Mouse (Mus musculus) macrophage (primary cell): ENCODE measurements around the gene Slc47a1. TPM values are rescaled to one million over a fixed set of nuclear protein-coding genes. Genes with fewer than 3 reads are reported as not detected.

Experiments used
- H3K27ac ChIP-seq: fragments of 350-480 bp; formaldehyde crosslinking; 2 replicates; pipeline ENCODE4 v1.9.0; 2021
- H3K36me3 ChIP-seq: fragments of 350-480 bp; formaldehyde crosslinking; 2 replicates; pipeline ENCODE4 v1.9.0; 2021; ENCODE audit errors: inconsistent target
- H3K4me3 ChIP-seq: fragments of 350-480 bp; formaldehyde crosslinking; 2 replicates; pipeline ENCODE4 v1.9.0; 2021; ENCODE audit errors: inconsistent target
- H3K79me2 ChIP-seq: fragments of 350-480 bp; formaldehyde crosslinking; 2 replicates; pipeline ENCODE4 v1.9.0; 2021; ENCODE audit errors: inconsistent target
- WGBS: methylation state at CpG from one replicate; pipeline ENCODE4 v1.1.7; 2026; ENCODE audit warnings: inconsistent platforms; ENCODE audit not compliant: missing documents; 5-methylcytosine and 5-hydroxymethylcytosine counted together
- polyA plus RNA-seq: library from polyadenylated mRNA; stranded (reverse); fragments of 250-400 nt; gene quantifications from 3 replicates; pipeline ENCODE4 v1.2.4, GENCODE M21; 2018; ENCODE audit warnings: inconsistent platforms

The Slc47a1 gene
- polyA plus RNA-seq, 1 experiment from 2014 or later: not detected

DNA sequence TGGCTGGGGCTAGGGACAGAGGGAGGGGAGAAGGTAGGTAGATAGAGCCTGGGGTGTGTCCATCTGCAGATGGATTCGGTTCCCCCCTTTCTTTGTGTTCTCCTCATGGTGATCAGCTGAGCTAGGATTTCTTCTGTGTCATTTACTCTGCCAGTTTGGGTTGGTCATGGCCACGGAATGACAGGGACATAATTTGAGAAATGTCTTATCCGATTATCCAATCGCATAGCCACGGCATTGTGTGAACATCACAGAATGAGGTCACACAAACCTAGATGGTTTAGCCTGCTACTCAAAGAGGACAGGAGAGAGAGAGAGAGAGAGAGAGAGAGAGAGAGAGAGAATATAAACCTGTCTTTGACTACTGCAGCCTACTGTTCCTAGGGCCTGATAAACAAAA, 22.8 kb downstream of the Slc47a1 start:
- H3K27ac ChIP-seq: no peak overlapping the region
- H3K79me2 ChIP-seq: no peaks in the 10 kb centered on the region
- no peaks in the 10 kb centered on the region for H3K36me3 ChIP-seq
- H3K4me3 ChIP-seq: no peak overlapping the region
- WGBS: 89% methylated on average over 5 of the region's 5 CpGs

DNA sequence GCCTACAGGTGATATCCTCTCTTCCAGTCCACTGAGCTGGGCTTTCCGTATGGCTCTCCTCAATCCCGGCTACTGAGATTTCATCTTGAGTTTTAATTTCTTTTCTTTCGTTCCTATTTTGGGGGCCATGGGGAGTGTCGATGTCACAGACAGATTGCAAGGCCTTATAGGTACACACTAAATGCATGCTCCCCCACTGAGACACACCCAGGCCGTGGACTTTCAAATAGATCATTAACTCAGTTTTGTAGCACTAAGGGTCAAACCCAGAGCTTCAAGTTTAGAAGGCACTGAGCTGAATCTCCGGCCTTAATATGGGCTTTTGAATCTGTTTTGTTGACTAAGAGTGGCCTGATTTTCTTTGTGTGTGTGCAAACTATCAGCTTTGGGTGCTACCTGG, 23.8 kb downstream of the Slc47a1 start:
- no peaks in the 10 kb centered on the region for H3K36me3 ChIP-seq
- H3K4me3 ChIP-seq: no peak overlapping the region
- no peak overlapping the region for H3K27ac ChIP-seq
- no peaks in the 10 kb centered on the region for H3K79me2 ChIP-seq
- 92% methylated on average over 6 of the region's 6 CpGs for WGBS

DNA sequence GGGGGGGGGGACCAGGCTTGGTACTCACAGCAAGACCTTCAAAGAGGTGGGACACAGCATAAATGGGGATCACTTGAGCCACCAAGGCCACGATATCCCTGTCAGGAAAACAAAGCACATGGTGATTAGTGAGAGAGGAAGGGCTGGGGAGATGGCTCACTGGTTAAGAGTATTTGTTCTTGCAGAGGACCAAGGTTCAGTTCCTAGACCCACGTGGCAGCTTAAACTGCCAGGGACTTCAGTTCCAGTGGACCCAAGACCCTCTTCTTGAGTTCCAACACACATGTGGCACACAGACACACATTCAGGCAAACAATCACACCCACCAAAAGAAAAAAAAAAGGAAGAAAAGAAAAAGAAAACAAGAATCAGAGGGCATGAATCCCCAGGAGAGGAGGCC, 25.1 kb downstream of the Slc47a1 start:
- WGBS: 82% methylated on average over 2 of the region's 2 CpGs
- no peak overlapping the region for H3K4me3 ChIP-seq
- H3K27ac ChIP-seq: no peak overlapping the region
- no peaks in the 10 kb centered on the region for H3K36me3 ChIP-seq
- H3K79me2 ChIP-seq: no peaks in the 10 kb centered on the region

DNA sequence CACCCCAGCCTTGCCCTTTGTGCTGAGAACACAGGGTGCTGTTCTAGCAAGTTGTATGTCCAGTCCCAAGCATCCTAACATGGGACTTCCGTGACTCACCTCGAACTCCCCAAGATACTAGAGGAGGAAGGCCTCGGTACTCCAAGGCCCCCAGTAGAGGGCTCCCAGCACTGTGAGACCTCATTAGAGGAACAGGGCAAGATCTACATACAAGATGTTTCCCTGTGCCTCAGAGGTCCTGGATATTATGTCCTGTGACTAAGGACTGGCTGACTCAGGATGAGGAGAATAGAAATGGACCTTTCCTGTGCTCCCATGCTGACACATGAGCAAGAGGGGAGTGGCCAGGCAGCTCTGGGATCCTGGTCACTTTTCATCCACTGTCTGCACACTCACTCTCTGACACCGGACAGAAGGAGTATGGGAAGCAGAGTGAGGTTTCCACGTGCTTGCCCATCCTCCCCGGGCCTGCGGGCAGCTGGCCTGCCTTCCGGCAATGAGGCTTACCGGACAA, 25.9 kb downstream of the Slc47a1 start:
- Histone ChIP-seq H3K36me3 (no peaks in the 10 kb centered on the region), H3K79me2 (no peaks in the 10 kb centered on the region)

DNA sequence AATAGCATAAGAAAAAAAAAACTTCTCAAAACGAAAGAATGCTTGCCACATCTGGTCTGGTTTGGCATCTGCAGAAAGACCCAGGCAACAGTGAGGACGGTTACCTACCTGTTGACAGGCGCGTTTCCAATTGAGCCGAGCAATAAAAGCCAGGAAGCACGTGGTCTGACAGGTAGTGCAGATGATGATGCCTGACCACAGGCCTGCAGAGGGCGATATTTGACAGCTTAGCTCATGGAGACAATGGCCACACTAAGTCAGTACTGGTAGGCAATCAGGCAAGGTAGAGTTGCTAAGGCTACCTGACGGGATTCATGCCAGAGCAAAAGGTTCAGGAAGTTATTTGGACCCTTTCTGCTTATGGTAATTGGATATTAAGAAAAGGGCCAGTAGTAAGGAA, 28.8 kb downstream of the Slc47a1 start:
- no peak overlapping the region for H3K27ac ChIP-seq
- no peak overlapping the region for H3K4me3 ChIP-seq
- H3K79me2 ChIP-seq: no peaks in the 10 kb centered on the region
- WGBS: 2% methylated on average over 8 of the region's 8 CpGs
- H3K36me3 ChIP-seq: no peaks in the 10 kb centered on the region

More for the DNA sequence above, 25.9 kb downstream of the Slc47a1 start:
- 64% methylated on average over 9 of the region's 9 CpGs for WGBS
- H3K4me3 ChIP-seq: no peak overlapping the region
- H3K27ac ChIP-seq: no peak overlapping the region

DNA sequence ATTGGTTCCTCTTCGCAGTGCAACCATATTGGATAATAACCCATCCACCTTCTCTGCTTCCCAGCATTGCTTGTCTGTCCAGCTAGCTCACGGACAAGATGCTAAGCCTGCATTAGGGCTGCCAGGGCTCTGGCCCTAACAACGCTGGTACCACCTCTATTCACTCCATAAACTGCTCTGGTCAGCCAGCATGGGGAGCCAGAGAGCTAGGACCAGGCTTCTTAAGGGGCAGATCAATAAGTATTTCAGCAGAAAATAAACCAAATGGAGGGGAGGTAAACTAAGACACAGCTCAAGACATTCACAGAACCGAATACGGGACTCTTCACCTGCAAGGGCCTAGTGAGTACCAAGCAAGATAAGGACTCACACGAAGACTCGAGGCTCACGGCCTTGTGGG, 32.0 kb downstream of the Slc47a1 start:
- Histone ChIP-seq H3K36me3 (no peaks in the 10 kb centered on the region), H3K79me2 (no peaks in the 10 kb centered on the region), H3K4me3 (no peak overlapping the region), H3K27ac (no peak overlapping the region)
- 77% methylated on average over 8 of the region's 8 CpGs for WGBS

DNA sequence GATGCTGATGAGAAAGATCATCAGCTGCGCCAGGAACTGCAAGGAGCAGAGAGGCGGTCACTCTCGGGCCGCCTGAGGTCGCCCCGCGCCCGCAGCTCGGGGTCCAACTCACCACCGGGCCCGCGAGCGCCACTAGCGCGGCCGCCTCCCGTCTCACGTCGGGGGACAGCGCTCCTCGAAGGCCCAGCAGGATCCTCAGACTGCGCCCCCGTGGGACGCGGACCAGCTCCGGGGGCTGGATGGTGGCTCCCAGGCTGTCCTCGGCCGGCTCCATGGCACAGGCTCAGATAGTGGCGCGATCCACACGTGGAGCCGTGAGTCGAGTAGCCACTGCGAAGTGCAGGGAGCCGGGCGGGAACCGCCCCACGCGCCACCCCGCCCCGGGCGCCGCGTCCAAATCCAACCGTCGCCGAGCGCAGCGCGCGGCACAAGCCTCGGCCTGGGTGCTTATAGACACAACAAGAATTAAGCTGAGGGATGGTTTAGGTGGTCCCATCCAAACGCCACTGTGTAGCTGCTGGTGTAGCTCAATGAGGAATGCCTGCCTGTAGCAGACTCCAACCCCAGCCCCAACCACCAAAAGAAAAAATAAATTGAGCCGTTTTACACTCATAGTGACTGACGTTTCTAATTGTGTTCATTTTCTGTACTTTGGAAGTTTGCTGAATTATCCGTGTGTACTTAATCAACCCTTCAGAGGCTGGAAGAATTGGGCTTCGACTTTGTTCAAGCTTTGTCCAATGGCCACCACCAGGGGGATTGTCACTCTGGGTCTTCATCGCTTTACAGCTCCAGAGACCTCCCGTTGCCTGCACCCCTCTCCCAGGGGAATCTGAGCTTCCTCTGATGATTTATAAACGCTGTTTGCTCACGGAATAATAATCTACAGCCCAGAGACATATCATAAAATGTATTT, 35.4 kb downstream of the Slc47a1 start, which contains the start of gene Slc47a2:
TSS of gene Slc47a2 (minus strand) at position 356 of the 916 bp plus-strand sequence.
- Histone ChIP-seq H3K36me3 (no peaks in the 10 kb centered on the region), H3K4me3 (no peak within 1 kb of the TSS)
- 11% methylated on average over 60 of the region's 61 CpGs for WGBS

DNA sequence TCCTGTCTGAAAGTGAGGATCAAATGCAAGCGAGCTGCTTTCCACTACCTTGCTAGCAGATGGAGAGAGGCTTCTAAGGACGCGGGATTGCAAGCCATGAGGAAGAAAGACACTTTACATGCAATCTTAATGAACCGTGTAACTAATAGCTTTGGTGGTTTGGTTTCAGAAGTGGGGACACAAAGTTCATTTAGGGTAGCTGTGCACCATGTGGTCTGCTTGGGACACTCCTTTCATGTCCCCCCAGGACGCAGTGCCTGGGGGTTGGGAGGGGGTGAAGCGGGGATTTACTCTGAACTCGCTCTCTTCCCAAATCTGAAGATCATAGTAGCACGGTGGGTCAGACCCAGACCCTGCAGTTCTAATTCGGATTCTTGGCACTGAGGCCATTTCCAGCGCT, 36.2 kb downstream of the Slc47a1 start:
- 31% methylated on average over 10 of the region's 10 CpGs for WGBS
- Histone ChIP-seq H3K79me2 (no peaks in the 10 kb centered on the region), H3K36me3 (no peaks in the 10 kb centered on the region), H3K27ac (no peak overlapping the region), H3K4me3 (no peak overlapping the region)

More for the DNA sequence above, 35.4 kb downstream of the Slc47a1 start, which contains the start of gene Slc47a2:
- no peaks in the 10 kb centered on the region for H3K79me2 ChIP-seq
- H3K27ac ChIP-seq: no peak within 1 kb of the TSS

DNA sequence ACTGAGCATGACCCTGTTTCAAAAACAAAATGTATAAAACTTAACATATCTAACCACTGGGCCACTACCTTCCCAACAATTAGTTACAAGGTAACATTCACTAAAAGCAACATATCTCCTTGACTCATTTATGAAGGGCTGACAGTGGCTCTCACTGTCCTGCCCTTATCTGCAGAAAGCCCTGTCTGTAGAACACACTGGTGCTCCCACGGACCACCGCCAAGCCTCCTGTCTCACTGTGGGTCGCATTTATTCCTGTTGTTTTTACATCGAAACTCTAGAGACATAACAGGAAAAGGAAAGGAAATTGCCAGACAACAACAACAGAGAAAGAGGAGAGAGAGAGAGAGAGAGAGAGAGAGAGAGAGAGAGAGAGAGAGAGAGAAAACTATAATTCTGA, 36.9 kb downstream of the Slc47a1 start:
- 91% methylated on average over 4 of the region's 4 CpGs for WGBS
- Histone ChIP-seq H3K79me2 (no peaks in the 10 kb centered on the region), H3K4me3 (no peak overlapping the region), H3K27ac (no peak overlapping the region), H3K36me3 (no peaks in the 10 kb centered on the region)

DNA sequence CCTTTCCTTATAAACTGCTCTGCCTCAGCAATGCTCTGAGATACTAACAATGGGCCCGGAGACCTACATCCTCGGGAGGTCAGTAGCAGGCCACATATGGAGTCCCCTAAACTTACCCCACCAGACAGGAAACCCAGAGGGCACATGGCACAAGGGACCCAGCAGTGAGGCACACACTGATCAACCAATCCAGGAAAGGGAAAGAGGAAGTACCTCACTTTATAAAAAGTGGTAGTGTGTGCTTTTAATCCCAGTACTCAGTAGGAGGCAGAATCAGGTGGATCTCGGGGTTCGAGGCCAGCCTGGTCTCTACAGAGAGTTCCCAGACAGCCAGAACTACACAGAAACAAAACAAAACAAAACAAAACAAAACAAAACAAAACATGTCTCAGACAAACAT, 37.8 kb downstream of the Slc47a1 start:
- Histone ChIP-seq H3K79me2 (no peaks in the 10 kb centered on the region), H3K27ac (no peak overlapping the region), H3K4me3 (no peak overlapping the region), H3K36me3 (no peaks in the 10 kb centered on the region)
- WGBS: 49% methylated on average over 4 of the region's 4 CpGs

DNA sequence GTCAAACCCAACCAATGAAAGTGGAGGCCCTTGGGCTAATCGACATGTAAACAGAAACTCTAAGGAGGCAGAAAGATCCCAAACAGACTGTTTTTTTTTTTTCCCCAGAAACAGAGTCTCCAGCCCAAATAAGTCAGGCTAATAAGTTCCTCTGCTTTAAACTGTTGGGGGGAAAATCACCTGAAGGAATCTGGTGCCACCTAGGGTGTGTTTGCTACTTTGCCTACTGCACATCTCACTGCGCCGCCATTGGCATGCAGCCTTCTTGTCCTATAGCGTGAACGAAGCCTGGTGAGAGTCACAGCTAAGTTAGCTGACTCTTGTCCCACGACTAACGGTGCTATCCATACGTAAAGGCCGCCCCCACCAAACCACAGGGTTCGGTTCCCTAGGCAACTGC, 40.6 kb downstream of the Slc47a1 start:
- Histone ChIP-seq H3K36me3 (no peaks in the 10 kb centered on the region), H3K79me2 (no peaks in the 10 kb centered on the region), H3K27ac (no peak overlapping the region), H3K4me3 (no peak overlapping the region)
- WGBS: 90% methylated on average over 10 of the region's 10 CpGs

DNA sequence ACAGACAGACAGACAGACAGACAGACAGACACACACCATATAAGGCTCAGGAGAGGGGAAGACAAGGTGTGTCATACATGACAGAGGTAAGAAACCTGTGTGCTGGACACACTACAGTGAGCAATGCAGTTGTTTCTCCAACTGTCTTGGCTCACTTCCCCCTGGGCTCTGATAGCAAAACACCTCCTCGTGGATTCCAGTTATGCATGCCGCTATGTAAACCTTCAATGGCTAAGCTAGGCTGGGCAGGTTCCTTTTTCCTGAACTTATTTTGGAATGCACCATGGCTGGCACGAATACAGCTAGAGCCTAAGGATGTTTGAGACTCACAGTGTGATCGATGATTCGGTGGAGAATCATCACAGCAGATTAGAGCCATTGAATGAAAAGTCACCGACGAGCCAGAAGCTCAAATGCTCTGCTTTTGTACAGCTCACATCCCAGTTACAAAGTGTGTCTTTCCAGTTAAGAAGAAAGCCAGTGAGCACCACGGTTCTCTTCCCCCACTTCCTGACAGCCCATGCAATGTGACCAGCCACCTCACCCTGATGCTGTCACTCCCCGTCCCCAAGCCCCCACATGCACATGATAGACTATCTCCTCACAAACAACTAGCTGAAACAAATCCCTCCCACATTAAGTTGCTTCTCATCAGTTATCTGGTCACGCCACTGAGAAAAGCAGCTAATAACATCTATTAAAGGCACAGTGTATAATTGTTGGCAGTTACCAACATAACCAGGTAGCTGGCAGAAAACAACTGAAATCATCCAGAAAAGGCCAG, 57.0 kb downstream of the Slc47a1 start:
- Histone ChIP-seq H3K36me3 (no peaks in the 10 kb centered on the region), H3K79me2 (no peaks in the 10 kb centered on the region), H3K4me3 (no peak overlapping the region), H3K27ac (no peak overlapping the region)
- 76% methylated on average over 10 of the region's 10 CpGs for WGBS

DNA sequence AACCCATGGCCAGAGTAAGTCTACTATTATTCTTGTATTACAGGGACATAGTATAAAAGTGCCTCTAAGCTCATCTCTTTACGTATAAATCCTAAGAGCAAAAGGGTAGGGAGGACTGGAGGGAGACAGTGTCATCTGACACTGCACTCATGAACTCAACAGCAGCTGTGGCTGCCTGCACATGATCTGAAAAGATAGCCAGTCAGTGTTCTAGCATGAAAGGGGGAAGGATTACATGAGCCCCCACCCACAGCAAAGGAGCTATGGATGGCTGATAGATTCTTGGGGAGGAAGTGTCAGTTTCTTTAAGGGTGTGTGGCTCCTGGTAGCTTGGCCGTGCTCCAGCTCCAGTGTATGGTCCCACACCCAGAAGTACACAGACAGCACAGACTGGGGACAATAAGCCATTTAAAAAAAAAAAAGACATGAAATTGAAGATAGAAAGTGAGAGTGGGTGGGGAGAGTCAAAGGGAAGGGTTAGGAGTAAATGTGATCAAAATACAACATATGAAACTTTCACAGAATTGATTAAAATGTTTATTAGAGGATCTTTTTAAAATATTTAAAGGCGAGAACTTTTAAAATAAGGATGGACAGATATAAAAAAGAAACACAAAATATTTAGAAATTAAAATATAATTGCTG, 58.1 kb downstream of the Slc47a1 start:
- H3K4me3 ChIP-seq: no peak overlapping the region
- H3K36me3 ChIP-seq: no peaks in the 10 kb centered on the region
- no peaks in the 10 kb centered on the region for H3K79me2 ChIP-seq
- H3K27ac ChIP-seq: no peak overlapping the region
- 79% methylated on average over 3 of the region's 3 CpGs for WGBS

DNA sequence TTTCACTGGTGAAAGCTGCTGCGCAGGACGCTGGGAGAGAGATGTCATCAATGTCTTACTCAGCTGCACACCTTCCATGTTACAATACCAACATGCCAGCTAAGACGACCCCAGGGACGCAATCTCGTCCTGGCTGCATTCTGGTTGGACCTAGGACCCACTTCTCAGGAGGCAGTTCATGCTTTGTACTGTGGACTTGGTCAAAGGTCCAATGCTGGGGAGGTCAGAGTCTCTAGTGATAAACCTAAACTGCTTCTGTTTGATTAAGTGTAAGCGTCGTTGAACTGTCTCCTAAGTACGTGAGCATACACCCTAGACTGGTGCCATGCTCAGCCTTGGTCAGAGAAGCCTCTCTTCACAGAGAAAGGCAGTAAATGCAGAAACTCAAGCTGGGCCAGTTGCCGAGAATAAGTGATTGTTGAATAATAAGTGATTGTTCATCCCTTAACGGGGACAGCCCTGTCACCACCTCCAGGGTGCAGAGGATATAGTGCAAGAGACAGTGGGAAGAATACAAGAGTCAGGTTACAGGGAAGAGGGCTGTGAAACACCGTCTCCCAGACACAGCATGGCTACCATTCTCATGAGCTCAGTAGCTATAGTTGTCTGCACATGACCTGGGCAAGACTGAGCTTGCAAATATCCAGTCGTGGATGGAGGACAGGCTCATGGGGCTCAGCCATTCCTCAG, 58.8 kb downstream of the Slc47a1 start:
- 68% methylated on average over 12 of the region's 12 CpGs for WGBS
- no peak overlapping the region for H3K4me3 ChIP-seq
- no peaks in the 10 kb centered on the region for H3K79me2 ChIP-seq
- H3K36me3 ChIP-seq: no peaks in the 10 kb centered on the region
- no peak overlapping the region for H3K27ac ChIP-seq
